In genomic region chr10:91546140-91546539, GRCm38 (mm10) we compare ENCODE assay signal across 8 mouse cellular contexts.
DNase-seq lines count a peak whose midpoint lies in the region.

No protein-coding gene starts in this region.

- intact Hi-C loops in heart, postnatal 10 days (cut with DNase I), result loop anchor here (5.0 to 10.0 kb wide), 4 partner anchors 249 to 1469 kb away; no protein-coding TSS in a partner anchor
- intact Hi-C loops in heart, postnatal 25 days (cut with DNase I), result loop anchor here (10.0 kb wide), 3 partner anchors 759 to 1469 kb away; no protein-coding TSS in a partner anchor
- intact Hi-C loops in left cerebral cortex, postnatal 4 days (cut with DNase I), result loop anchor here (2.0 to 10.0 kb wide), 3 partner anchors 251 to 1469 kb away; no protein-coding TSS in a partner anchor

- peak; percentile 30 to 46 for DNase-seq in heart, postnatal 10 days
- DNase-seq in heart, postnatal 25 days (ENCODE audit: low spot score), result no peak
- peak; percentile 7 to 34 for DNase-seq in adrenal gland, postnatal 36 days
- DNase-seq in fibroblast of lung, adult 2 months (ENCODE audit: low read depth), result peak; percentile 20
- DNase-seq in kidney, adult 8-10 months, result peak; percentile 6 to 14
- DNase-seq in left cerebral cortex, postnatal 4 days, result peak; percentile 69
- peak; percentile 27 for DNase-seq in retina, postnatal 7 days (ENCODE audit: low read depth, low spot score)
- no peak for DNase-seq in testis, postnatal 10 days (ENCODE audit: low spot score)

Comparison
In these comparisons a context has a peak if more than half of its experiments do, and no peak if none do; other contexts are left out.
1. DNase-seq: peak in heart, postnatal 10 days (2 of 2), adrenal gland, postnatal 36 days (2 of 2), fibroblast of lung, adult 2 months (single experiment), kidney, adult 8-10 months (2 of 2), left cerebral cortex, postnatal 4 days (single experiment) and retina, postnatal 7 days (single experiment); none in heart, postnatal 25 days (single experiment) and testis, postnatal 10 days (single experiment).